Mouse (Mus musculus) thymus, adult 2 months (tissue): Measurements from ENCODE around the gene Rnf157.

Experiments used
- CTCF ChIP-seq: fragments of 200-500 bp; IDR thresholded peaks from 2 replicates; pipeline ENCODE4 v1.5.1; 2012; ENCODE audit warnings: mild to moderate bottlenecking, control low read depth, low read length, moderate library complexity, borderline replicate concordance; ENCODE audit not compliant: control insufficient read depth, poor library complexity, insufficient read depth; ENCODE audit errors: extremely low read depth
- POLR2A ChIP-seq: fragments of 200-500 bp; IDR thresholded peaks from 2 replicates; pipeline ENCODE4 v1.6.1; 2012; ENCODE audit warnings: mild to moderate bottlenecking, low read length, control low read depth, moderate library complexity; ENCODE audit not compliant: control insufficient read depth, poor library complexity, insufficient read depth; ENCODE audit errors: extremely low read depth

- no peak for TF ChIP-seq CTCF
- no peak for TF ChIP-seq POLR2A
These were observed 46.2 kb downstream of the Rnf157 start for GRCm38 (mm10) chr11:116366647-116367046.
